Mouse (Mus musculus) spleen, postnatal 14 days (tissue): ENCODE results near the gene Gpx4.
"Not testable (repeated sequence)": the region's sequence is repeated elsewhere in the genome, so short reads cannot be mapped to it uniquely, and the experiment has no call there.

Experiments
- DNase-seq, 2 experiments: peaks; one replicate each; pipeline ENCODE4 v3.0.0; 2021 to 2022; ENCODE audit warnings: low spot score in 2 of 2

The Gpx4 gene

GRCm38 (mm10) chr10:80050244-80050643 lies 3.3 kb downstream of the Gpx4 start:
- DNase-seq, result no peak

DNA sequence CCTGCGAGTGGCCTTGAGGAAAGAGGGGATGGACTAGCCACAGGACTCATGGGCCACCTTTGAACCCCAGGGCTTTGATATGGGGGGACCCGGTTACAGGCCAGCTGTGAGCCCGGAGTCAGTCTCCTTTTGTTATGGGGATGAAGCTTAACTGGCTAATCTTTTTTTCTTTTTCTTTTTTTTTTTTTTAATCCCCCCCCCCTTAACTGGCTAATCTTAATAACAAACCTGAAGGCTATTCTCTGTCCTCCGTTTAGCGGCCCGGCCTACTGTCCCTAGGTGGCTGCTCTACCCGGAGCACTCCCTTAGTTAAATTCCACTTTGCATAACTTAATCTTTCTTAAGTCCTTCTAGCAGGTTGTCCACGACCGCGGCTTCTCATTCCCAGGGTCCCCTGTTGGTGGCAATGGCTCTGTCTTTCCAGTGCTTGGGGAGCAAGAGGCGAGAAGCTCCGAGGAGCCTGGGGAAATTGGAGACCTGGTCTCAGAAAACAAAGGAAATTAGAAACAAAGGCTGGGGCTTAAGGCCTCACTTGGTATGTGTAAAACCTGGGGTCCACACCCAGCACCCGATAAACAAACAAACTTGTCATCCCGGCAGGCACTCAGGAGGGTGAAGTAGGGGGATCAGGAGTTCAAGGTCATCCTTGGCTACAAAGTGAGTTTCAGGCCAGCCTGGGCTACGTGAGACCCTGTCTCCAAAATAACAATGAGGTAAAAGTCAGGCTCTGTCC lies 4.1 kb downstream of the Gpx4 start:
- DNase-seq, result no peak

GRCm38 (mm10) chr10:80051618-80052373 lies 4.8 kb downstream of the Gpx4 start:
- no peak for DNase-seq

- no peak for DNase-seq
These were observed 5.4 kb downstream of the Gpx4 start for GRCm38 (mm10) chr10:80052374-80052764.

- DNase-seq, result peak; percentile 99
These were observed 6.4 kb downstream of the Gpx4 start for GRCm38 (mm10) chr10:80053259-80053780.

- peak; percentile 55 to 58 for DNase-seq
These were observed 7.2 kb downstream of the Gpx4 start for GRCm38 (mm10) chr10:80053831-80054815.

- not testable (repeated sequence) for DNase-seq
These were observed 7.9 kb downstream of the Gpx4 start for GRCm38 (mm10) chr10:80054911-80055310.

DNA sequence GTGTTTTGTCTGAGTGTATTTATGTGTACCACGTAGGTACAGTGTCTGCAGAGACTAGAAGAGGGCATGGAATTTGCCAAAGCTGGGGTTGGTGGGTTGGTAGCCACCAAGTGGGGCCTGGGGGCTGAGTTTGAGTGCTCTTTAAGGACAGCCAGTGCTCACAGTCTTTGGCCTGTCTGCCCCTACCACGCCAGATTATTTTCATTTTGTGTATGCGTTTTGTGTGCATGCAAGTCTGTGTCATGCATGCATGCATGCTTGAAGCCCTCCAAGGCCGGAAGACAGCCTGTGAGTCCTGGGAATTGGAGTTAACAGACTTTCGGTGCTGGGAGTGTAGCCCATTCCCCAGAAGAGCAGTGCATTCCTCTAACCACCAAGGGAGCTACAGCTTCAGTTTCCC lies 8.4 kb downstream of the Gpx4 start:
- no peak for DNase-seq

DNA sequence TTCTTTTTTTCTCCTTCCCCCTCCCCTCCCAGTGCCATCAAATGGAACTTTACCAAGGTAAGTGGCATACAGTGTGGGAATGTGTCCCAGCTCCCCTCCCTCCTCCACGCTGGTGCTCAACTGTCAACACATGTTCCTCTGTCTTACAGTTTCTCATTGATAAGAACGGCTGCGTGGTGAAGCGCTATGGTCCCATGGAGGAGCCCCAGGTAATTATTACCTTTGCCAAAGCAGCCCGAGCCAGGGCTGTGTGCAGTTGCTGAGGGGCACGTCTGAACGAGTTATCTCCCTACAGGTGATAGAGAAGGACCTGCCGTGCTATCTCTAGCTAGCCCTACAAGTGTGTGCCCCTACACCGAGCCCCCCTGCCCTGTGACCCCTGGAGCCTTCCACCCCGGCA lies 8.9 kb downstream of the Gpx4 start:
- no peak for DNase-seq

- no peak for DNase-seq
These were observed 9.5 kb downstream of the Gpx4 start for GRCm38 (mm10) chr10:80056506-80056905.

- DNase-seq, result no peak
These were observed 10.2 kb downstream of the Gpx4 start for GRCm38 (mm10) chr10:80056976-80057682.

DNA sequence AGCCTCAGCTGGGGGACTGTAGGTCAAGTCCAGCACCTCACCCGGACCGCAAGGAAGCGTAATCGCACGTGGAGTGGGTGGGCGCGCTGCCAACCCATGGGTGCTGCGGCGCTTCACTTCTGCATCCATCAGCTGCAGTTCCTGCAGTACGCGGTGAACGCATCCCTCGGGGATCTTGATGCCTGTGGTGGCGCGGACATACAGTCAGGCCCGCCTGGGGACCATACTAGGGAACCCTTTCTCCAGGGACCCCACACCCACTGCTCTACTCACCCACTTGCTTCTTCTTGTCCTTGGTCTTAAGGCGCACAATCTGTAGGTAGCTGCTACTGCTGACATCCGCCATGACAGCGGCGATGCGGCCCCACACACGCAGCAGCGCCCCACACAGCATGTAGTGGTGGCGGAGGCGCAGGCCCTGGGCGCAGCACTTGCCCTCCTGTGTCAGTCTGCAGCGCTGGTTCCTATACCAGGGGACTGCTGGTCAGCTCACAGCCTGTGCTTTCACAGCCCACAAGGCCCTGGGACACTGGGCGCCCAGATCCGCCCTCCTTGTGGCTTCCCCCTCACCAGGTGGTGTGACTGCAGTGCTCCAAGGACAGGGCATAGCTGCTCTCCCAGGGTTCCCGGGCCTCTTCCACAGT lies 10.8 kb downstream of the Gpx4 start:
- DNase-seq, result no peak

- no peak for DNase-seq
These were observed 16.1 kb downstream of the Gpx4 start for GRCm38 (mm10) chr10:80063104-80063503.

DNA sequence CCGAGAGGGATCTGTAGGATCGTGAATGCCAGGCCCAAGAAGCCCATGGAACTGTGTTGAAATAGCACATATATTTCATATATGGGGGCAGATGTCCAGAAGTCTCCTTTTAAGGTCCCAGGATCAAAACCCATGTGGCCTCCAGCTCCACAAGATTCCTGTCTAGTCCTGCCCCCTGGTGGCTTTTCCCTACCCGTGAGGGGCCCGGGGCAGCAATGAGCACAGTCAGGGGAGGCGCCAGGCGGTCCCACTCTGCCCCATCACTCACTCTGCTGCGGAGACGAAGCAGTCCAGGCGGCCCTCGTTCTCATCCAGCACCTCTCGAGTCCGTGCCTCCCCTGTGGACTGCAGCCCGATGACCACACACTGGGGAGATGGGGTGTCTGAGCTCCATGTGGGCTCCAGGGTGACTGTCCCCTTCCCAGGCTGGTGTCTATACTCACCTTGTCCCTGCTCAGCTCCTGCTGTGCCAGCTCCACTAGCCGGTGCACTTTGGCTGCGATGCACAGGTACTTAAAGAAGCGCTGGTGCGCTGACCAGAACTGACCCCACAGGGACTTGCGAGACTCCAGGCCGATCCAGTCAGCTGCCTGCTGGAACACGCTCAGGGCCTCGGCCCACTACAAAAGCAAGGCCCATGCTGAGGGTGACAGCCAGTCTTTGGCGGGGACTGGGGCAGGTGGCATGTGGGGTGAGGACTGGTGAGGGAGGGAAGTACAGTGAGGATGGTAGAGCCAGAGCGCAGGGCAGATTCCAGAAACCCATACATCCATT lies 17.1 kb downstream of the Gpx4 start:
- DNase-seq, result no peak

- DNase-seq, result no peak
These were observed 22.3 kb downstream of the Gpx4 start for GRCm38 (mm10) chr10:80069251-80069650.

DNA sequence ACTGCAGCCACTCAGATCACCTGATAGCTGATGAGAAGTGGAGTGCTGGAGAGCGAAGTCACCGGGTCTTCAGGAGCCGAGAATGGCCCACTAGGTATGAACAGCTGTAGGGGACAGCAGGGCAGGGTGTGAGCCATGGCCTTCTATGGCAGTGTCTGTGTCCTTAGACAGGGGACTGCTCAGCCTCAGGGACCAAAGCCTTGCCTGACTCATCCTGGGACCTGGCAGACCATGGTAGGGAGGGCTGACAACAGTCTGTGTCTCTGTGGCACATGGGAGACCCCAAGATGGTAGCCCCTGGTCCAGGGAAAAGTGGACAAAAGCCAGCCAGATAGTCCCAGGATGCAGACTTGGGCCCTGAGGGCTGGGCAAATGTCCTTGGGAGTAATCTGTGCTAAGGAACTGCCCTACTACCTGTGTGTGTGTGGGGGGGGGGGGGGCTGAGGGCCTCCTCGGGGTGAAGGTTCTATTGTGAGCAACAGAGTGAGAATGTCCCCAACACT lies 23.0 kb downstream of the Gpx4 start:
- DNase-seq, result no peak

GRCm38 (mm10) chr10:80070837-80071515 lies 24.0 kb downstream of the Gpx4 start:
- peak; percentile 38 to 50 for DNase-seq

DNA sequence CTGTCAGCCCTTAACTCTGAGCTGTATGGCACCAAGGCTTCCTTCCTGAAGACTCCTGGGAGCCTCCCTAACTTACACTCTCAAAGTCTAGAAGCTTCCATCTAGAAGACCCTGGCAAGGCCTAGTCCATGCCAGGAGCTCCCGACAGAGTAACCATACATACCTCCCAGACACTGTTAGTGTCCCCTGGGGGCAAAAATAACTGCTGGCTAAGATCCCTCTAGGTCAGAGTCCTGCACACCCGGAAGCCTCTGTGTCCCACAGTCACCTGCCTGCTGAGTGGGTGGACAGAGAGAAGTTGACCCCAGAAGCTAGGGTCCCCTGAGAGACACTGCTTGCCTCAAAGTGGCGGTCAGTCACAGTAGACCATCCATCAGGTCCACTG lies 24.5 kb downstream of the Gpx4 start:
- DNase-seq, result no peak
